In genomic region chr5:93207555-93207954, GRCm38 (mm10) we compare ENCODE assay signal across 11 mouse cellular contexts. TPM values are rescaled to one million over a fixed set of nuclear protein-coding genes. Genes with fewer than 3 reads are reported as not detected.
A peak's percentile ranks its signal among the peaks of the same experiment; 100 is the strongest.
DNase-seq lines count a peak whose midpoint lies in the region; ATAC-seq and TF ChIP-seq lines count a peak whose summit lies in the region.
"Had no signal": no experiment of that assay in that cellular context is flagged by ENCODE, and none has a peak within 500 bp of the region (broad histone marks: within the 10 kb centered on the region; RNA-seq: fewer than 3 reads in every experiment).

No protein-coding gene starts in this region.

- H3K36me3 ChIP-seq in lung, embryonic 16.5 days (ENCODE audit: control insufficient read depth, insufficient read depth, low read length) = no peaks in the 10 kb centered on the region
- no peaks in the 10 kb centered on the region for H3K36me3 ChIP-seq in hindbrain, embryonic 11.5 days (ENCODE audit: control insufficient read depth, insufficient read depth, low read length)
- no peaks in the 10 kb centered on the region for H3K36me3 ChIP-seq in midbrain, postnatal 0 days (ENCODE audit: insufficient read depth, low read length)

- WGBS in lung, embryonic 16.5 days = 58% methylated on average over 1 of the region's 1 CpGs
- 69% methylated on average over 1 of the region's 1 CpGs for WGBS in hindbrain, embryonic 11.5 days
- whole genome bisulfite sequencing in midbrain, postnatal 0 days = 62% methylated on average over 1 of the region's 1 CpGs

- peaks cover 10% of the 10 kb centered on the region for H3K4me1 ChIP-seq in lung, embryonic 16.5 days (replicated peaks; ENCODE audit: control insufficient read depth, insufficient read depth, low read length)
- no peaks in the 10 kb centered on the region for H3K4me1 ChIP-seq in hindbrain, embryonic 11.5 days (replicated peaks; ENCODE audit: control insufficient read depth, insufficient read depth, low read length)
- peaks cover 10% of the 10 kb centered on the region; the same call in 1 of the 2 replicates for H3K4me1 ChIP-seq in midbrain, postnatal 0 days (ENCODE audit: insufficient read depth, low read length)

- H3K27ac ChIP-seq in lung, embryonic 16.5 days (ENCODE audit: low read length) = peak overlapping the region; percentile 97
- H3K27ac ChIP-seq in hindbrain, embryonic 11.5 days (ENCODE audit: low read depth, low read length) = no peak overlapping the region
- no peak overlapping the region for H3K27ac ChIP-seq in midbrain, postnatal 0 days (ENCODE audit: low read depth, low read length)

- no peak for TF ChIP-seq CTCF in midbrain, postnatal 0 days (IDR thresholded peaks at IDR 0.05)

- no peaks in the 10 kb centered on the region for H3K9me3 ChIP-seq in lung, embryonic 16.5 days (ENCODE audit: control insufficient read depth, low read length)
- H3K9me3 ChIP-seq in hindbrain, embryonic 11.5 days (ENCODE audit: control insufficient read depth, low read length) = no peaks in the 10 kb centered on the region
- no peaks in the 10 kb centered on the region for H3K9me3 ChIP-seq in midbrain, postnatal 0 days (ENCODE audit: low read length)

- ATAC-seq in lung, embryonic 16.5 days (ENCODE audit: low read depth) = no peak
- ATAC-seq in hindbrain, embryonic 11.5 days (ENCODE audit: low FRiP score) = no peak
- ATAC-seq in midbrain, postnatal 0 days (ENCODE audit: low FRiP score) = no peak
- no peak for ATAC-seq in megakaryocyte-erythroid progenitor cell, adult 5-6 weeks (replicated peaks; ENCODE audit: low FRiP score, low TSS enrichment, poor library complexity, severe bottlenecking)

- peak overlapping the region; percentile 63; the same call in 1 of the 2 replicates for H3K4me2 ChIP-seq in lung, embryonic 16.5 days (ENCODE audit: low read depth, low read length)
- H3K4me2 ChIP-seq in hindbrain, embryonic 11.5 days (replicated peaks; ENCODE audit: low read depth, low read length) = no peak overlapping the region; the same call in 1 of the 2 replicates
- no peak overlapping the region for H3K4me2 ChIP-seq in midbrain, postnatal 0 days (ENCODE audit: low read depth, low read length, poor library complexity, severe bottlenecking)

- H3K9ac ChIP-seq in lung, embryonic 16.5 days (ENCODE audit: low read length) = no peak overlapping the region
- H3K9ac ChIP-seq in hindbrain, embryonic 11.5 days (ENCODE audit: low read depth, low read length) = 0 out of 2 replicates have a peak overlapping the region, but pooled peaks have one; percentile 16
- no peak overlapping the region for H3K9ac ChIP-seq in midbrain, postnatal 0 days (replicated peaks; ENCODE audit: low read length, poor library complexity, severe bottlenecking)

- no peak overlapping the region for H3K4me3 ChIP-seq in lung, embryonic 16.5 days (ENCODE audit: low read length)
- H3K4me3 ChIP-seq in hindbrain, embryonic 11.5 days (ENCODE audit: low read depth, low read length) = no peak overlapping the region
- peak overlapping the region; percentile 83; the same call in 1 of the 2 replicates for H3K4me3 ChIP-seq in midbrain, postnatal 0 days (ENCODE audit: low read depth, low read length)

- DNase-seq in embryo, embryonic 11 days = peak; percentile 8
- DNase-seq in embryo, embryonic 9.5 days (ENCODE audit: extremely low spot score) = no peak
- DNase-seq in lung, adult 18-20 months = no peak
- no peak for DNase-seq in hindbrain, embryonic 11.5 days (ENCODE audit: low spot score)
- no peak for DNase-seq in midbrain, postnatal 0 days (ENCODE audit: low spot score)
- DNase-seq in layer of hippocampus, postnatal 10 days (ENCODE audit: low spot score in 2 of 2) = no peak

- H3K27me3 ChIP-seq in lung, embryonic 16.5 days (ENCODE audit: control insufficient read depth, insufficient read depth, low read depth, low read length) = no peaks in the 10 kb centered on the region
- H3K27me3 ChIP-seq in hindbrain, embryonic 11.5 days (ENCODE audit: control insufficient read depth, insufficient read depth, low read length) = no peaks in the 10 kb centered on the region
- H3K27me3 ChIP-seq in midbrain, postnatal 0 days (ENCODE audit: insufficient read depth, low read length) = no peaks in the 10 kb centered on the region

RNA-seq across cellular contexts. Expression of gene 2010109A12Rik, which starts 1.2 kb away (rescaled TPM):
- 1.9 and 3.5 TPM in 2 replicates for polyA plus RNA-seq in lung, embryonic 16.5 days (2015; fragmentation: Nextera tagmentation; extraction: Ambion mirVana)
- polyA plus RNA-seq in hindbrain, embryonic 11.5 days (2014; fragmentation: Nextera tagmentation; extraction: Ambion mirVana) = 1.8 and 2.4 TPM in 2 replicates
- total RNA-seq in midbrain, postnatal 0 days (2014; rRNA removed) = 0.94 TPM in 1 of 2 replicates, not detected in the other
- 0.27 and 0.34 TPM in 2 replicates for polyA plus RNA-seq in midbrain, postnatal 0 days (2015; fragmentation: Nextera tagmentation; extraction: Ambion mirVana)
- total RNA-seq in megakaryocyte-erythroid progenitor cell, adult 5-6 weeks (2014; fragmentation: Nextera tagmentation) = 1.8 TPM in 1 of 2 replicates, not detected in the other
- not detected in 2 replicates for total RNA-seq in megakaryocyte-erythroid progenitor cell, adult 5-6 weeks (2017)
- 1 to 10 TPM in 1 of 2 experiments, under 1 TPM in 1; 0.87 to 1.1 TPM for total RNA-seq in layer of hippocampus, postnatal 10 days (2021)
- polyA plus RNA-seq: C2C12; lung, adult 2 months; small intestine, adult 2 months had no signal

RNA-seq across cellular contexts. Expression of gene Ccni, which starts 1.3 kb away (rescaled TPM):
- polyA plus RNA-seq in lung, embryonic 16.5 days (2015; fragmentation: Nextera tagmentation; extraction: Ambion mirVana) = 105 and 107 TPM in 2 replicates
- polyA plus RNA-seq in hindbrain, embryonic 11.5 days (2014; fragmentation: Nextera tagmentation; extraction: Ambion mirVana) = 160 and 164 TPM in 2 replicates
- total RNA-seq in midbrain, postnatal 0 days (2014; rRNA removed) = 260 and 289 TPM in 2 replicates
- 104 and 109 TPM in 2 replicates for polyA plus RNA-seq in midbrain, postnatal 0 days (2015; fragmentation: Nextera tagmentation; extraction: Ambion mirVana)
- total RNA-seq in megakaryocyte-erythroid progenitor cell, adult 5-6 weeks (2014; fragmentation: Nextera tagmentation) = 104 and 113 TPM in 2 replicates
- 115 and 124 TPM in 2 replicates for total RNA-seq in megakaryocyte-erythroid progenitor cell, adult 5-6 weeks (2017)
- 100 to 1,000 TPM; 358 to 363 TPM for total RNA-seq in layer of hippocampus, postnatal 10 days (2021)

RNA-seq across cellular contexts. Expression of gene Ccng2, which starts 59.5 kb away (rescaled TPM):
- 60.1 and 65.6 TPM in 2 replicates for polyA plus RNA-seq in lung, embryonic 16.5 days (2015; fragmentation: Nextera tagmentation; extraction: Ambion mirVana)
- 96.1 and 102 TPM in 2 replicates for polyA plus RNA-seq in hindbrain, embryonic 11.5 days (2014; fragmentation: Nextera tagmentation; extraction: Ambion mirVana)
- total RNA-seq in midbrain, postnatal 0 days (2014; rRNA removed) = 38.2 and 57.8 TPM in 2 replicates
- 23.5 and 23.9 TPM in 2 replicates for polyA plus RNA-seq in midbrain, postnatal 0 days (2015; fragmentation: Nextera tagmentation; extraction: Ambion mirVana)
- 6.6 and 15.3 TPM in 2 replicates for total RNA-seq in megakaryocyte-erythroid progenitor cell, adult 5-6 weeks (2014; fragmentation: Nextera tagmentation)
- total RNA-seq in megakaryocyte-erythroid progenitor cell, adult 5-6 weeks (2017) = 13.6 and 25.1 TPM in 2 replicates
- total RNA-seq in layer of hippocampus, postnatal 10 days (2021) = 10 to 100 TPM; 42.6 to 52.7 TPM
